Mouse (Mus musculus) adrenal gland, adult 8-10 months (tissue): Measurements from ENCODE around the gene Gm15114. TPM values are rescaled to one million over a fixed set of nuclear protein-coding genes. Genes with fewer than 3 reads are reported as not detected.
"Not testable (repeated sequence)": the region's sequence is repeated elsewhere in the genome, so short reads cannot be mapped to it uniquely, and the experiment has no call there.

Experiments
- DNase-seq: peaks from one replicate; pipeline ENCODE4 v3.0.0; 2022
- total RNA-seq, 4 experiments: library from RNA; stranded (reverse); gene quantifications; 2 replicates each; pipeline ENCODE4 v1.2.4; 2022

The Gm15114 gene
- not detected for total RNA-seq

GRCm38 (mm10) chrX:148488649-148489048 lies at the start of gene Gm15114:
Gene Gm15114, plus strand, starts transcription at chrX:148488949.
- DNase-seq: not testable (repeated sequence)

Other genes starting within 250 kb of the Gm15114 start
- gene Gm8334, start 126.2 kb downstream of the Gm15114 start, total RNA-seq: not detected
- gene Gm15127, start 174.6 kb downstream of the Gm15114 start, total RNA-seq: not detected